Mouse (Mus musculus) lung, adult 18-20 months (tissue): ENCODE data around the gene Aire.
"Not testable (repeated sequence)": the region's sequence is repeated elsewhere in the genome, so short reads cannot be mapped to it uniquely, and the experiment has no call there.

Experiments used
- DNase-seq, 2 experiments: peaks; one replicate each; pipeline ENCODE4 v3.0.0; 2022; ENCODE audit warnings: mixed read lengths in 2 of 2

The Aire gene

GRCm38 (mm10) chr10:78048061-78048730, 4.8 kb upstream of the Aire start:
- DNase-seq, result no peak

GRCm38 (mm10) chr10:78046388-78046787, 3.0 kb upstream of the Aire start:
- no peak for DNase-seq

GRCm38 (mm10) chr10:78044531-78044930, 1.1 kb upstream of the Aire start:
- DNase-seq, result no peak

- no peak for DNase-seq
Measured at GRCm38 (mm10) chr10:78042697-78043405, 559 bp downstream of the Aire start.

- no peak for DNase-seq
Measured at GRCm38 (mm10) chr10:78042096-78042495, 1.3 kb downstream of the Aire start.

GRCm38 (mm10) chr10:78041647-78042046, 1.8 kb downstream of the Aire start, which contains the start of gene Dnmt3l:
Gene Dnmt3l, plus strand, starts transcription at chr10:78041947.
- DNase-seq, result no peak

- no peak for DNase-seq
Measured at GRCm38 (mm10) chr10:78037139-78037538, 6.3 kb downstream of the Aire start.

GRCm38 (mm10) chr10:78031987-78032386, 11.4 kb downstream of the Aire start:
- no peak for DNase-seq

- no peak for DNase-seq
Measured at GRCm38 (mm10) chr10:78029080-78029479, 14.3 kb downstream of the Aire start.

- peak; percentile 60 to 63 for DNase-seq
Measured at GRCm38 (mm10) chr10:78028129-78028528, 15.3 kb downstream of the Aire start.

- not testable (repeated sequence) for DNase-seq
Measured at GRCm38 (mm10) chr10:78025453-78025852, 18.0 kb downstream of the Aire start.

- DNase-seq, result not testable (repeated sequence)
Measured at GRCm38 (mm10) chr10:78019984-78020383, 23.4 kb downstream of the Aire start.

- DNase-seq, result no peak
Measured at GRCm38 (mm10) chr10:78019291-78019690, 24.1 kb downstream of the Aire start.

- peak; percentile 52 to 56 for DNase-seq
Measured at GRCm38 (mm10) chr10:78018797-78019203, 24.6 kb downstream of the Aire start.

- no peak for DNase-seq
Measured at GRCm38 (mm10) chr10:78016366-78016765, 27.0 kb downstream of the Aire start.

GRCm38 (mm10) chr10:78015489-78015888, 27.9 kb downstream of the Aire start:
- no peak for DNase-seq

GRCm38 (mm10) chr10:78012661-78013495, 30.5 kb downstream of the Aire start:
- no peak for DNase-seq

GRCm38 (mm10) chr10:78011116-78011515, 32.3 kb downstream of the Aire start:
- not testable (repeated sequence) for DNase-seq

- DNase-seq, result no peak
Measured at GRCm38 (mm10) chr10:78010335-78010734, 33.1 kb downstream of the Aire start.

- no peak for DNase-seq
Measured at GRCm38 (mm10) chr10:78009945-78010293, 33.5 kb downstream of the Aire start, which contains the start of gene Pfkl. Gene Pfkl, minus strand, starts transcription at chr10:78010083.

GRCm38 (mm10) chr10:78009184-78009944, 34.0 kb downstream of the Aire start:
- DNase-seq, result peak; percentile 95 to 98

GRCm38 (mm10) chr10:78008169-78008568, 35.2 kb downstream of the Aire start:
- DNase-seq, result no peak

GRCm38 (mm10) chr10:78007203-78007602, 36.2 kb downstream of the Aire start:
- DNase-seq, result no peak
